Mouse (Mus musculus): Measurements from ENCODE around the gene Fam43a.

GRCm38 (mm10) chr16:30576392-30576791 is 23.1 kb upstream of the Fam43a start:
- no peak for TF ChIP-seq EP300 (optimal IDR thresholded peaks at IDR 0.05)
- no peak for TF ChIP-seq CTCF (IDR thresholded peaks at IDR 0.05; ENCODE audit: low read depth)

Measured in stomach, postnatal 0 days (tissue).